Mouse (Mus musculus): ENCODE measurements around the gene Unc5a.

- no peak for TF ChIP-seq CTCF (IDR thresholded peaks at IDR 0.05; ENCODE audit: borderline replicate concordance, insufficient read depth, low read depth, low read length)
- TF ChIP-seq POLR2A (IDR thresholded peaks at IDR 0.05; ENCODE audit: borderline replicate concordance, insufficient read depth, low read length): no peak
Observed at GRCm38 (mm10) chr13:55022256-55022655, 73.0 kb downstream of the Unc5a start.
